Comparison of ENCODE assay signal across 11 mouse cellular contexts in genomic region chr15:85792819-85793218, GRCm38 (mm10). TPM values are rescaled to one million over a fixed set of nuclear protein-coding genes. Genes with fewer than 3 reads are reported as not detected.
DNase-seq lines count a peak whose midpoint lies in the region; ATAC-seq lines count a peak whose summit lies in the region.
"Had no signal": no experiment of that assay in that cellular context is flagged by ENCODE, and none has a peak within 500 bp of the region (broad histone marks: within the 10 kb centered on the region; RNA-seq: fewer than 3 reads in every experiment).

No protein-coding gene starts in this region.

- WGBS in embryonic facial prominence, embryonic 14.5 days: 75% methylated on average over 1 of the region's 1 CpGs
- 81% methylated on average over 1 of the region's 1 CpGs for WGBS in embryonic facial prominence, embryonic 10.5 days

- H3K36me3 ChIP-seq in embryonic facial prominence, embryonic 14.5 days (ENCODE audit: control insufficient read depth, insufficient read depth, low read length): no peaks in the 10 kb centered on the region
- no peaks in the 10 kb centered on the region for H3K36me3 ChIP-seq in embryonic facial prominence, embryonic 10.5 days (replicated peaks)

- no peaks in the 10 kb centered on the region for H3K4me1 ChIP-seq in embryonic facial prominence, embryonic 14.5 days (ENCODE audit: control insufficient read depth, insufficient read depth, low read length)
- no peaks in the 10 kb centered on the region for H3K4me1 ChIP-seq in embryonic facial prominence, embryonic 10.5 days

- DNase-seq in embryonic facial prominence, embryonic 14.5 days (ENCODE audit: low spot score): peak; percentile 63
- DNase-seq in embryonic facial prominence, embryonic 10.5 days (ENCODE audit: low spot score): no peak
- peak; percentile 76 to 82 for DNase-seq in layer of hippocampus, postnatal 10 days (ENCODE audit: low spot score in 2 of 2)
- DNase-seq in layer of hippocampus, adult 9-10 months (ENCODE audit: low spot score): no peak
- DNase-seq in adrenal gland, postnatal 25 days: peak; percentile 57
- peak; percentile 87 to 91 for DNase-seq in heart, postnatal 10 days
- DNase-seq in thymus, postnatal 25 days: no peak
- no peak for DNase-seq in kidney, adult 11 months
- DNase-seq: kidney, adult 8-10 months; liver had no signal

- ATAC-seq in embryonic facial prominence, embryonic 14.5 days (ENCODE audit: low read depth): no peak

- no peak overlapping the region for H3K27ac ChIP-seq in embryonic facial prominence, embryonic 14.5 days (replicated peaks; ENCODE audit: low read depth, low read length)
- H3K27ac ChIP-seq in embryonic facial prominence, embryonic 10.5 days (replicated peaks): no peak overlapping the region

- H3K9ac ChIP-seq in embryonic facial prominence, embryonic 14.5 days (ENCODE audit: low read depth, low read length): no peak overlapping the region

- no peaks in the 10 kb centered on the region for H3K9me3 ChIP-seq in embryonic facial prominence, embryonic 14.5 days (ENCODE audit: control insufficient read depth, low read length)
- no peaks in the 10 kb centered on the region for H3K9me3 ChIP-seq in embryonic facial prominence, embryonic 10.5 days

- no peaks in the 10 kb centered on the region for H3K27me3 ChIP-seq in embryonic facial prominence, embryonic 14.5 days (replicated peaks; ENCODE audit: control insufficient read depth, insufficient read depth, low read length)
- no peaks in the 10 kb centered on the region for H3K27me3 ChIP-seq in embryonic facial prominence, embryonic 10.5 days (replicated peaks; ENCODE audit: low read depth, poor library complexity, severe bottlenecking)

- intact Hi-C loops in heart, postnatal 10 days (cut with DNase I): no loop called here

- no peak overlapping the region for H3K4me2 ChIP-seq in embryonic facial prominence, embryonic 14.5 days (ENCODE audit: low read depth, low read length)

- H3K4me3 ChIP-seq in embryonic facial prominence, embryonic 14.5 days (ENCODE audit: low read depth, low read length): no peak overlapping the region
- H3K4me3 ChIP-seq in embryonic facial prominence, embryonic 10.5 days: no peak overlapping the region

RNA-seq across cellular contexts. Expression of gene Cdpf1, which starts 18.7 kb away (rescaled TPM):
- polyA plus RNA-seq in embryonic facial prominence, embryonic 14.5 days (2014; fragmentation: Nextera tagmentation; extraction: Ambion mirVana): 30.6 and 33.4 TPM in 2 replicates
- polyA plus RNA-seq in embryonic facial prominence, embryonic 10.5 days (2016; fragmentation: Nextera tagmentation; extraction: Ambion mirVana): 32.2 and 34.2 TPM in 2 replicates
- 10 to 100 TPM; 25.7 to 26.5 TPM for total RNA-seq in layer of hippocampus, postnatal 10 days (2021)
- total RNA-seq in adrenal gland, postnatal 25 days (2021): 23.9 and 32.4 TPM in 2 replicates
- total RNA-seq in heart, postnatal 10 days (2021): 10 to 100 TPM; 39.2 to 40.9 TPM

RNA-seq across cellular contexts. Expression of gene Pkdrej, which starts 28.7 kb away (rescaled TPM):
- 0.26 and 0.31 TPM in 2 replicates for polyA plus RNA-seq in embryonic facial prominence, embryonic 14.5 days (2014; fragmentation: Nextera tagmentation; extraction: Ambion mirVana)
- polyA plus RNA-seq in embryonic facial prominence, embryonic 10.5 days (2016; fragmentation: Nextera tagmentation; extraction: Ambion mirVana): 0.04 TPM in 2 replicates
- total RNA-seq in layer of hippocampus, postnatal 10 days (2021): under 1 TPM; 0.42 to 0.43 TPM
- 0.19 and 0.43 TPM in 2 replicates for total RNA-seq in adrenal gland, postnatal 25 days (2021)
- total RNA-seq in heart, postnatal 10 days (2021): 1 to 10 TPM; 2.3 to 2.9 TPM
- total RNA-seq: CH12.LX had no signal

RNA-seq across cellular contexts. Expression of gene Ttc38, which starts 39.3 kb away (rescaled TPM):
- 5.0 and 6.1 TPM in 2 replicates for polyA plus RNA-seq in embryonic facial prominence, embryonic 14.5 days (2014; fragmentation: Nextera tagmentation; extraction: Ambion mirVana)
- polyA plus RNA-seq in embryonic facial prominence, embryonic 10.5 days (2016; fragmentation: Nextera tagmentation; extraction: Ambion mirVana): 2.2 and 3.1 TPM in 2 replicates
- total RNA-seq in layer of hippocampus, postnatal 10 days (2021): 1 to 10 TPM; 6.1 to 6.4 TPM
- total RNA-seq in adrenal gland, postnatal 25 days (2021): 13.5 and 23.4 TPM in 2 replicates
- 1 to 10 TPM; 7.5 to 8.5 TPM for total RNA-seq in heart, postnatal 10 days (2021)

RNA-seq across cellular contexts. Expression of gene Ppara, which starts 58.0 kb away (rescaled TPM):
- 3.5 and 6.0 TPM in 2 replicates for polyA plus RNA-seq in embryonic facial prominence, embryonic 14.5 days (2014; fragmentation: Nextera tagmentation; extraction: Ambion mirVana)
- polyA plus RNA-seq in embryonic facial prominence, embryonic 10.5 days (2016; fragmentation: Nextera tagmentation; extraction: Ambion mirVana): 0.29 and 0.75 TPM in 2 replicates
- total RNA-seq in layer of hippocampus, postnatal 10 days (2021): 1 to 10 TPM; 2.3 to 2.9 TPM
- total RNA-seq in adrenal gland, postnatal 25 days (2021): 28.5 and 42.3 TPM in 2 replicates
- 10 to 100 TPM; 39.2 to 52.4 TPM for total RNA-seq in heart, postnatal 10 days (2021)
- total RNA-seq: CH12.LX had no signal

Comparison
In these comparisons a context has a peak if more than half of its experiments do, and no peak if none do; other contexts are left out.
1. DNase-seq: peak in embryonic facial prominence, embryonic 14.5 days (single experiment), layer of hippocampus, postnatal 10 days (2 of 2), adrenal gland, postnatal 25 days (single experiment) and heart, postnatal 10 days (2 of 2); none in embryonic facial prominence, embryonic 10.5 days (single experiment), layer of hippocampus, adult 9-10 months (single experiment), thymus, postnatal 25 days (single experiment) and kidney, adult 11 months (single experiment).